ENCODE assay signal across 19 mouse cellular contexts in genomic region chr10:25317665-25318064, GRCm38 (mm10). TPM values are rescaled to one million over a fixed set of nuclear protein-coding genes. Genes with fewer than 3 reads are reported as not detected.
DNase-seq lines count a peak whose midpoint lies in the region; ATAC-seq and TF ChIP-seq lines count a peak whose summit lies in the region.
"Had no signal": no experiment of that assay in that cellular context is flagged by ENCODE, and none has a peak within 500 bp of the region (broad histone marks: within the 10 kb centered on the region; RNA-seq: fewer than 3 reads in every experiment).

No protein-coding gene starts in this region.

- peaks cover 20% of the 10 kb centered on the region for H3K4me1 ChIP-seq in heart, embryonic 15.5 days (replicated peaks)
- H3K4me1 ChIP-seq in heart, adult 2 months (ENCODE audit: control insufficient read depth, insufficient read depth, low read length), result no peaks in the 10 kb centered on the region
- no peaks in the 10 kb centered on the region for H3K4me1 ChIP-seq in lung, embryonic 14.5 days (ENCODE audit: insufficient read depth)
- H3K4me1 ChIP-seq in bone marrow macrophage, adult 2 months (ENCODE audit: control insufficient read depth, insufficient read depth, low read length), result peaks cover 41% of the 10 kb centered on the region
- H3K4me1 ChIP-seq in liver, postnatal 0 days (ENCODE audit: insufficient read depth), result peaks cover 12% of the 10 kb centered on the region

- H3K9ac ChIP-seq in heart, embryonic 15.5 days, result no peak overlapping the region
- no peak overlapping the region for H3K9ac ChIP-seq in heart, adult 2 months (ENCODE audit: low read depth, low read length)
- H3K9ac ChIP-seq in lung, embryonic 14.5 days, result no peak overlapping the region
- no peak overlapping the region for H3K9ac ChIP-seq in liver, postnatal 0 days (replicated peaks)
- H3K9ac ChIP-seq: forebrain, postnatal 0 days; limb, embryonic 13.5 days; neural tube, embryonic 15.5 days had no signal

- H3K4me2 ChIP-seq in heart, embryonic 15.5 days, result peak overlapping the region; percentile 28; the same call in 1 of the 2 replicates
- H3K4me2 ChIP-seq in lung, embryonic 14.5 days, result no peak overlapping the region
- no peak overlapping the region for H3K4me2 ChIP-seq in liver, postnatal 0 days (ENCODE audit: low read depth, low read length)
- H3K4me2 ChIP-seq: limb, embryonic 13.5 days; neural tube, embryonic 15.5 days had no signal

- H3K27me3 ChIP-seq in heart, embryonic 15.5 days, result no peaks in the 10 kb centered on the region
- H3K27me3 ChIP-seq in heart, adult 2 months (ENCODE audit: control insufficient read depth, insufficient read depth, low read length), result no peaks in the 10 kb centered on the region
- no peaks in the 10 kb centered on the region for H3K27me3 ChIP-seq in lung, embryonic 14.5 days (ENCODE audit: insufficient read depth, low read length)
- no peaks in the 10 kb centered on the region for H3K27me3 ChIP-seq in liver, postnatal 0 days (ENCODE audit: insufficient read depth, low read length)
- H3K27me3 ChIP-seq: limb, embryonic 13.5 days; megakaryocyte, embryonic 14.5 days; neural tube, embryonic 15.5 days had no signal

- no peak for TF ChIP-seq EP300 in heart, adult 2 months (IDR thresholded peaks at IDR 0.05; ENCODE audit: insufficient read depth, low read depth, low read length)
- TF ChIP-seq EP300 in liver, postnatal 0 days (IDR thresholded peaks at IDR 0.05; ENCODE audit: low read depth), result no peak

- H3K4me3 ChIP-seq in heart, embryonic 15.5 days, result no peak overlapping the region
- no peak overlapping the region for H3K4me3 ChIP-seq in heart, adult 2 months
- no peak overlapping the region for H3K4me3 ChIP-seq in lung, embryonic 14.5 days (ENCODE audit: low read depth, low read length)
- no peak overlapping the region for H3K4me3 ChIP-seq in bone marrow macrophage, adult 2 months (ENCODE audit: insufficient read depth, low read length)
- H3K4me3 ChIP-seq in liver, postnatal 0 days (ENCODE audit: low read depth, low read length), result no peak overlapping the region
- H3K4me3 ChIP-seq: gastrocnemius, adult 2 months; limb, embryonic 13.5 days; megakaryocyte, embryonic 14.5 days; myocyte; neural tube, embryonic 15.5 days had no signal

- DNase-seq in heart, adult 2 months, result no peak
- DNase-seq in lung, embryonic 14.5 days, result peak; percentile 35
- DNase-seq in lung, postnatal 4 days, result no peak
- no peak for DNase-seq in liver, postnatal 0 days
- DNase-seq in MN1 (ENCODE audit: low spot score), result no peak
- DNase-seq: cerebellum, postnatal 10 days; forebrain, postnatal 0 days; gastrocnemius, adult 2 months; kidney, postnatal 4 days; right cerebral cortex, postnatal 25 days had no signal

- intact Hi-C loops in heart, adult 2 months (cut with DNase I), result no loop called here

- no peaks in the 10 kb centered on the region for H3K9me3 ChIP-seq in heart, embryonic 15.5 days (replicated peaks)
- no peaks in the 10 kb centered on the region for H3K9me3 ChIP-seq in lung, embryonic 14.5 days (ENCODE audit: low read depth, low read length)
- H3K9me3 ChIP-seq in liver, postnatal 0 days (ENCODE audit: low read length), result no peaks in the 10 kb centered on the region
- H3K9me3 ChIP-seq: limb, embryonic 13.5 days; megakaryocyte, embryonic 14.5 days; neural tube, embryonic 15.5 days had no signal

- no peak for ATAC-seq in heart, embryonic 15.5 days (replicated peaks; ENCODE audit: insufficient number of reproducible peaks, insufficient read depth, low FRiP score, low read depth)
- ATAC-seq in lung, embryonic 14.5 days (ENCODE audit: insufficient read depth), result peak; percentile 35; the same call in 1 of the 2 replicates
- peak; percentile 78 for ATAC-seq in liver, postnatal 0 days
- no peak for ATAC-seq in megakaryocyte, adult 5-6 weeks (ENCODE audit: poor library complexity, severe bottlenecking)
- ATAC-seq: forebrain, postnatal 0 days; hindbrain, postnatal 0 days had no signal

- no peaks in the 10 kb centered on the region for H3K79me2 ChIP-seq in heart, adult 2 months (replicated peaks; ENCODE audit: control insufficient read depth, insufficient read depth, low read length)

- H3K27ac ChIP-seq in heart, embryonic 15.5 days, result no peak overlapping the region
- no peak overlapping the region for H3K27ac ChIP-seq in heart, adult 2 months
- no peak overlapping the region for H3K27ac ChIP-seq in lung, embryonic 14.5 days (ENCODE audit: low read depth)
- peak overlapping the region; percentile 86 for H3K27ac ChIP-seq in bone marrow macrophage, adult 2 months (ENCODE audit: insufficient read depth, low read depth, low read length)
- 0 out of 2 replicates have a peak overlapping the region, but pooled peaks have one; percentile 48 for H3K27ac ChIP-seq in liver, postnatal 0 days (ENCODE audit: low read depth)
- H3K27ac ChIP-seq: gastrocnemius, adult 2 months; hindbrain, postnatal 0 days; limb, embryonic 13.5 days; neural tube, embryonic 15.5 days; stomach, postnatal 0 days had no signal

- H3K36me3 ChIP-seq in heart, embryonic 15.5 days, result no peaks in the 10 kb centered on the region
- H3K36me3 ChIP-seq in heart, adult 2 months (ENCODE audit: control insufficient read depth, insufficient read depth, low read length), result no peaks in the 10 kb centered on the region; the same call in 1 of the 2 replicates
- H3K36me3 ChIP-seq in lung, embryonic 14.5 days (ENCODE audit: insufficient read depth), result no peaks in the 10 kb centered on the region
- H3K36me3 ChIP-seq in liver, postnatal 0 days (replicated peaks; ENCODE audit: insufficient read depth, low read length), result no peaks in the 10 kb centered on the region
- H3K36me3 ChIP-seq: limb, embryonic 13.5 days; neural tube, embryonic 15.5 days had no signal

- TF ChIP-seq CTCF in heart, adult 2 months (IDR thresholded peaks at IDR 0.05), result no peak
- TF ChIP-seq CTCF in lung, embryonic 14.5 days (IDR thresholded peaks at IDR 0.05; ENCODE audit: low read depth), result no peak
- no peak for TF ChIP-seq CTCF in bone marrow macrophage, adult 2 months (IDR thresholded peaks at IDR 0.05; ENCODE audit: low read depth, low read length)
- TF ChIP-seq CTCF in liver, postnatal 0 days (IDR thresholded peaks at IDR 0.05; ENCODE audit: low read depth), result no peak

- no peak for TF ChIP-seq POLR2A in heart, adult 2 months (IDR thresholded peaks at IDR 0.05; ENCODE audit: insufficient read depth, low read depth, low read length)
- no peak for TF ChIP-seq POLR2A in bone marrow macrophage, adult 2 months (IDR thresholded peaks at IDR 0.05; ENCODE audit: borderline replicate concordance, low read depth, low read length)

RNA-seq across cellular contexts. Expression of gene Akap7, which starts 10.0 kb away (rescaled TPM):
- 22.2 and 29.9 TPM in 2 replicates for polyA plus RNA-seq in heart, embryonic 15.5 days (2015; fragmentation: Nextera tagmentation; extraction: Ambion mirVana)
- total RNA-seq in heart, adult 2 months (2021), result 10 to 100 TPM; 56.2 to 59.1 TPM
- 17.2 and 31.1 TPM in 2 replicates for polyA plus RNA-seq in heart, adult 2 months (2012; rRNA removed)
- polyA plus RNA-seq in lung, embryonic 14.5 days (2014; fragmentation: Nextera tagmentation; extraction: Ambion mirVana), result 27.7 and 29.6 TPM in 2 replicates
- 16.9 and 26.0 TPM in 2 replicates for polyA plus RNA-seq in bone marrow macrophage, adult 2 months (2012; ENCODE audit: insufficient read depth, insufficient read length, missing spikeins)
- 15.9 and 21.0 TPM in 2 replicates for polyA plus RNA-seq in liver, postnatal 0 days (2015; fragmentation: Nextera tagmentation; extraction: Ambion mirVana)
- 15.5 and 20.1 TPM in 2 replicates for total RNA-seq in megakaryocyte, adult 5-6 weeks (2015)
- total RNA-seq in megakaryocyte, adult 5-6 weeks (2017), result 18.5 and 18.8 TPM in 2 replicates

RNA-seq across cellular contexts. Expression of gene Epb41l2, which starts 41.9 kb away (rescaled TPM):
- 41.8 and 53.9 TPM in 2 replicates for polyA plus RNA-seq in heart, embryonic 15.5 days (2015; fragmentation: Nextera tagmentation; extraction: Ambion mirVana)
- total RNA-seq in heart, adult 2 months (2021), result 10 to 100 TPM; 40.5 to 49.1 TPM
- 24.0 and 41.8 TPM in 2 replicates for polyA plus RNA-seq in heart, adult 2 months (2012; rRNA removed)
- polyA plus RNA-seq in lung, embryonic 14.5 days (2014; fragmentation: Nextera tagmentation; extraction: Ambion mirVana), result 104 and 105 TPM in 2 replicates
- 97.2 and 103 TPM in 2 replicates for polyA plus RNA-seq in bone marrow macrophage, adult 2 months (2012; ENCODE audit: insufficient read depth, insufficient read length, missing spikeins)
- 6.3 and 7.8 TPM in 2 replicates for polyA plus RNA-seq in liver, postnatal 0 days (2015; fragmentation: Nextera tagmentation; extraction: Ambion mirVana)
- 52.6 and 58.2 TPM in 2 replicates for total RNA-seq in megakaryocyte, adult 5-6 weeks (2015)
- total RNA-seq in megakaryocyte, adult 5-6 weeks (2017), result 51.8 and 52.0 TPM in 2 replicates

Comparison
In these comparisons a context has a peak if more than half of its experiments do, and no peak if none do; other contexts are left out.
1. ATAC-seq: peak in lung, embryonic 14.5 days (single experiment) and liver, postnatal 0 days (single experiment); none in heart, embryonic 15.5 days (single experiment) and megakaryocyte, adult 5-6 weeks (single experiment).
2. H3K27ac ChIP-seq: peak in bone marrow macrophage, adult 2 months (single experiment) and liver, postnatal 0 days (single experiment); none in heart, embryonic 15.5 days (single experiment), heart, adult 2 months (single experiment) and lung, embryonic 14.5 days (single experiment).